Mouse (Mus musculus): Measurements from ENCODE around the gene Nup153.

DNA sequence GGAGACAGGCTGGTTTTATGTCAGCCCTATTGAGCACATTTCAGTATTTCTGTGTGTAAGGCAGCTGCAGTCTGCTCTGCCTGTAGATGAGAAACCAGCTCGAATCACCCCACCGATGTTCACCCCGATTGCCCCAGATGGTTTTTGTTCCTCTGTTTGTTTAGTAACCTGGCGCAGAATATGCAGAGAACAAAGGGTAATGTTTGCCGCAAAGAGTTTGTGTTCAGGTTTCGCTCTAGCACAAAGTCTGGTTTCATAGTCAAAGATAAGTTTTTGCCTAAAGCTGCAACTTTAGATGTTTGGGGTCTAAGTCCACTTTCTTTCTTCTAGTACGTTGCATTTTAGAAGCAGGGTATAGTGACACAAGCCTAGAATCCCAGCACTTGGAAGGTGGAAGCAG lies 75.1 kb downstream of the Nup153 start:
- TF ChIP-seq CTCF (IDR thresholded peaks at IDR 0.05; ENCODE audit: borderline replicate concordance, control insufficient read depth, extremely low read depth, insufficient read depth, low read length, poor library complexity) (no peak), POLR2A (IDR thresholded peaks at IDR 0.05; ENCODE audit: control insufficient read depth, extremely low read depth, insufficient read depth, low read length, poor library complexity) (no peak)

All from thymus, adult 2 months (tissue).